In genomic region chr15:89622312-89622958, GRCm38 (mm10) we compare ENCODE assay signal across 9 mouse cellular contexts. TPM values are rescaled to one million over a fixed set of nuclear protein-coding genes. Genes with fewer than 3 reads are reported as not detected.
A peak's percentile ranks its signal among the peaks of the same experiment; 100 is the strongest.
DNase-seq lines count a peak whose midpoint lies in the region; ATAC-seq and TF ChIP-seq lines count a peak whose summit lies in the region.
"Had no signal": no experiment of that assay in that cellular context is flagged by ENCODE, and none has a peak within 500 bp of the region (broad histone marks: within the 10 kb centered on the region; RNA-seq: fewer than 3 reads in every experiment).

No protein-coding gene starts in this region.

- DNase-seq in gastrocnemius, postnatal 10 days = peak; percentile 41
- no peak for DNase-seq in gastrocnemius, postnatal 25 days
- DNase-seq in ES-E14 (ENCODE audit: low read depth, low spot score) = peak; percentile 58
- peak; percentile 7 for DNase-seq in cerebellum, adult 9-11 months
- peak; percentile 22 to 37 for DNase-seq in frontal cortex, postnatal 25 days (ENCODE audit: low spot score in 2 of 2)
- peak; percentile 25 for DNase-seq in layer of hippocampus, adult 9-10 months (ENCODE audit: low spot score)
- peak; percentile 14 for DNase-seq in thymus, postnatal 14 days

- no peak overlapping the region for H3K4me2 ChIP-seq in midbrain, embryonic 13.5 days (replicated peaks)
- H3K4me2 ChIP-seq: lung, embryonic 15.5 days had no signal

- no peaks in the 10 kb centered on the region for H3K27me3 ChIP-seq in midbrain, embryonic 13.5 days
- H3K27me3 ChIP-seq: lung, embryonic 15.5 days had no signal

- ATAC-seq in midbrain, embryonic 13.5 days = peak; percentile 80

- 75% methylated on average over 12 of the region's 12 CpGs for WGBS in midbrain, embryonic 13.5 days

- H3K4me3 ChIP-seq in ES-E14 (ENCODE audit: insufficient read depth in 1 of 2, low read depth in 1 of 2, low read length in 2 of 2, poor library complexity in 1 of 2, severe bottlenecking in 1 of 2) = no peak overlapping the region
- H3K4me3 ChIP-seq in midbrain, embryonic 13.5 days (replicated peaks) = no peak overlapping the region
- H3K4me3 ChIP-seq: lung, embryonic 15.5 days had no signal

- H3K4me1 ChIP-seq in ES-E14 (ENCODE audit: control insufficient read depth in 2 of 2, insufficient read depth in 2 of 2, low read length in 2 of 2, poor library complexity in 1 of 2) = no peaks in the 10 kb centered on the region
- no peaks in the 10 kb centered on the region for H3K4me1 ChIP-seq in midbrain, embryonic 13.5 days (replicated peaks)
- H3K4me1 ChIP-seq: lung, embryonic 15.5 days had no signal

- in situ Hi-C loops in ES-E14 (cut with MboI; ENCODE audit: low sequenced_read_pairs in 2 of 2, unreplicated experiment in 2 of 2) = no loop called here

- H3K36me3 ChIP-seq in ES-E14 (ENCODE audit: control insufficient read depth, insufficient read depth, low read length, poor library complexity, severe bottlenecking) = no peaks in the 10 kb centered on the region
- no peaks in the 10 kb centered on the region for H3K36me3 ChIP-seq in midbrain, embryonic 13.5 days
- H3K36me3 ChIP-seq: lung, embryonic 15.5 days had no signal

- no peak overlapping the region for H3K9ac ChIP-seq in ES-E14 (ENCODE audit: insufficient read depth, low read depth, low read length, poor library complexity, severe bottlenecking)
- H3K9ac ChIP-seq in midbrain, embryonic 13.5 days (replicated peaks) = no peak overlapping the region
- H3K9ac ChIP-seq: lung, embryonic 15.5 days had no signal

- no peaks in the 10 kb centered on the region for H3K9me3 ChIP-seq in ES-E14 (ENCODE audit: control insufficient read depth, insufficient read depth, low read depth, low read length)
- no peaks in the 10 kb centered on the region; the same call in 1 of the 2 replicates for H3K9me3 ChIP-seq in midbrain, embryonic 13.5 days
- H3K9me3 ChIP-seq: lung, embryonic 15.5 days had no signal

- H3K27ac ChIP-seq in ES-E14 (ENCODE audit: insufficient read depth, low read depth, low read length, poor library complexity, severe bottlenecking) = no peak overlapping the region
- H3K27ac ChIP-seq in midbrain, embryonic 13.5 days = no peak overlapping the region
- H3K27ac ChIP-seq: lung, embryonic 15.5 days had no signal

TF ChIP-seq in ES-E14, 5 proteins besides CTCF, POLR2A, EP300 and RAD21:
- TF ChIP-seq ZC3H11A (IDR thresholded peaks at IDR 0.05; ENCODE audit: borderline replicate concordance, low read depth, low read length) = peak; percentile 33; the same call in 1 of the 2 replicates
- TF ChIP-seq CHD2 (IDR thresholded peaks at IDR 0.05; ENCODE audit: low read depth, low read length) = no peak
- TF ChIP-seq HCFC1 (IDR thresholded peaks at IDR 0.05; ENCODE audit: borderline replicate concordance, insufficient read depth, low read length) = peak; percentile 14; the same call in 1 of the 2 replicates
- no peak for TF ChIP-seq ZNF384 (IDR thresholded peaks at IDR 0.05; ENCODE audit: low read depth, low read length)
TF ChIP-seq in ES-E14: peak in this region for 2.

RNA-seq across cellular contexts. Expression of gene Rabl2, which starts 30.7 kb away (rescaled TPM):
- 1 to 10 TPM; 3.8 to 6.2 TPM for total RNA-seq in gastrocnemius, postnatal 10 days (2021)
- total RNA-seq in gastrocnemius, postnatal 25 days (2021) = 1 to 10 TPM; 1.8 to 1.9 TPM
- total RNA-seq in ES-E14 (2012; rRNA removed) = 4.1 and 8.3 TPM in 2 replicates
- polyA plus RNA-seq in midbrain, embryonic 13.5 days (2015; fragmentation: Nextera tagmentation; extraction: Ambion mirVana) = 70.8 and 80.3 TPM in 2 replicates

RNA-seq across cellular contexts. Expression of gene Acr, which starts 54.3 kb away (rescaled TPM):
- total RNA-seq in gastrocnemius, postnatal 10 days (2021) = under 1 TPM; 0.54 TPM
- total RNA-seq in gastrocnemius, postnatal 25 days (2021) = under 1 TPM; 0.27 to 0.36 TPM
- total RNA-seq in ES-E14 (2012; rRNA removed) = 0.21 TPM in 1 of 2 replicates, not detected in the other
- 2.5 and 2.6 TPM in 2 replicates for polyA plus RNA-seq in midbrain, embryonic 13.5 days (2015; fragmentation: Nextera tagmentation; extraction: Ambion mirVana)
